Comparison of ENCODE assay signal across 18 mouse cellular contexts in genomic region chr12:100837208-100837607, GRCm38 (mm10). TPM values are rescaled to one million over a fixed set of nuclear protein-coding genes. Genes with fewer than 3 reads are reported as not detected.
DNase-seq lines count a peak whose midpoint lies in the region; ATAC-seq and TF ChIP-seq lines count a peak whose summit lies in the region.
"Had no signal": no experiment of that assay in that cellular context is flagged by ENCODE, and none has a peak within 500 bp of the region (broad histone marks: within the 10 kb centered on the region; RNA-seq: fewer than 3 reads in every experiment).

No protein-coding gene starts in this region.

- intact Hi-C loops in heart, postnatal 10 days (cut with DNase I), result no loop called here

- no peaks in the 10 kb centered on the region for H3K36me3 ChIP-seq in liver, postnatal 0 days (replicated peaks; ENCODE audit: insufficient read depth, low read length)
- H3K36me3 ChIP-seq: limb, embryonic 13.5 days; midbrain, embryonic 13.5 days; neural tube, embryonic 15.5 days had no signal

- no peaks in the 10 kb centered on the region for H3K4me1 ChIP-seq in liver, postnatal 0 days (ENCODE audit: insufficient read depth)
- H3K4me1 ChIP-seq: limb, embryonic 13.5 days had no signal

- no peak for TF ChIP-seq EP300 in liver, postnatal 0 days (IDR thresholded peaks at IDR 0.05; ENCODE audit: low read depth)

- 40% methylated on average over 3 of the region's 3 CpGs for WGBS in liver, postnatal 0 days (ENCODE audit: insufficient replicate concordance)

- H3K9ac ChIP-seq in liver, postnatal 0 days (replicated peaks), result no peak overlapping the region
- H3K9ac ChIP-seq: limb, embryonic 13.5 days; midbrain, embryonic 13.5 days; neural tube, embryonic 15.5 days had no signal

- H3K27ac ChIP-seq in liver, postnatal 0 days (ENCODE audit: low read depth), result peak overlapping the region; percentile 57
- H3K27ac ChIP-seq: limb, embryonic 13.5 days; midbrain, embryonic 13.5 days; neural tube, embryonic 15.5 days; stomach, postnatal 0 days had no signal

- H3K27me3 ChIP-seq in liver, postnatal 0 days (ENCODE audit: insufficient read depth, low read length), result no peaks in the 10 kb centered on the region
- H3K27me3 ChIP-seq: limb, embryonic 13.5 days; midbrain, embryonic 13.5 days; neural tube, embryonic 15.5 days; Patski had no signal

- peak; percentile 94 for DNase-seq in heart, adult 11 months
- no peak for DNase-seq in heart, postnatal 10 days
- DNase-seq in spleen, postnatal 36 days (ENCODE audit: low spot score in 2 of 2), result peak; percentile 51
- no peak for DNase-seq in spleen, adult 12 weeks (ENCODE audit: low spot score)
- no peak for DNase-seq in liver, postnatal 0 days
- DNase-seq in retina, postnatal 1 day, result no peak
- no peak for DNase-seq in adipocyte (ENCODE audit: low spot score)
- DNase-seq in urinary bladder, adult 2 months (ENCODE audit: low spot score), result no peak
- DNase-seq: adrenal gland, postnatal 25 days; cerebellum, adult 18-20 months; gastrocnemius, postnatal 10 days; kidney, postnatal 10 days; right cerebral cortex, postnatal 14 days had no signal

- no peak for ATAC-seq in liver, postnatal 0 days
- ATAC-seq: midbrain, embryonic 13.5 days; Patski had no signal

- peak overlapping the region; percentile 24; the same call in 1 of the 2 replicates for H3K4me2 ChIP-seq in liver, postnatal 0 days (ENCODE audit: low read depth, low read length)
- H3K4me2 ChIP-seq: limb, embryonic 13.5 days; midbrain, embryonic 13.5 days; neural tube, embryonic 15.5 days had no signal

- no peak for TF ChIP-seq CTCF in liver, postnatal 0 days (IDR thresholded peaks at IDR 0.05; ENCODE audit: low read depth)

- no peaks in the 10 kb centered on the region for H3K9me3 ChIP-seq in liver, postnatal 0 days (ENCODE audit: low read length)
- H3K9me3 ChIP-seq: limb, embryonic 13.5 days; midbrain, embryonic 13.5 days; neural tube, embryonic 15.5 days had no signal

- H3K4me3 ChIP-seq in liver, postnatal 0 days (ENCODE audit: low read depth, low read length), result no peak overlapping the region
- H3K4me3 ChIP-seq: limb, embryonic 13.5 days; midbrain, embryonic 13.5 days; neural tube, embryonic 15.5 days had no signal

RNA-seq across cellular contexts. Expression of gene Dglucy, which starts 58.4 kb away (rescaled TPM):
- total RNA-seq in heart, postnatal 10 days (2021), result 10 to 100 TPM; 23.5 to 25.8 TPM
- 1.8 and 1.9 TPM in 2 replicates for polyA plus RNA-seq in liver, postnatal 0 days (2015; fragmentation: Nextera tagmentation; extraction: Ambion mirVana)
- polyA plus RNA-seq in urinary bladder, adult 2 months (2012; rRNA removed), result 20.0 and 23.8 TPM in 2 replicates

Comparison
In these comparisons a context has a peak if more than half of its experiments do, and no peak if none do; other contexts are left out.
1. DNase-seq: peak in heart, adult 11 months (single experiment) and spleen, postnatal 36 days (2 of 2); none in heart, postnatal 10 days (0 of 2), spleen, adult 12 weeks (single experiment), liver, postnatal 0 days (single experiment), retina, postnatal 1 day (single experiment), adipocyte (single experiment) and urinary bladder, adult 2 months (single experiment).